Mouse (Mus musculus) urinary bladder, postnatal 25 days (tissue): Measurements from ENCODE around the gene Bbox1.

ENCODE experiments used
- DNase-seq: peaks from one replicate; pipeline ENCODE4 v3.0.0; 2022; ENCODE audit warnings: low spot score

Gene Bbox1

DNA sequence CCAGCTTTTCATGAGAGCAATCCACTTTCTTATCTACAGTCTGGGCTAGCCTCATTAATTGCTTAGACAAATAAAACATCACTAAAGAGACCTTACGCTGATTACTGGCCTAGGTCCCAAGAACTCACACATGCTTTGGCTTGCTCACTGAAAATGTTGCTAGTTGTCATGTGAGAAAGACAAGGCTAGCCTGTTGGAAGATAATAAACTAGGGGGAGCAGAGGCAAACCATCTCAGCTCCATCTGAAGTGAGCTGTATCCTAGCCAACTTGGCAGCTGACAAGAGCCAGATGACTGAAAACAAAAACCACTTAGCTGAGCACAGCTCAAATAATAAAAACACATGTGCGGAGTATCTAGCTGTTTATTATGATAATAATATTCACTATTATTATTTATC is 40.2 kb downstream of the Bbox1 start:
- no peak for DNase-seq

DNA sequence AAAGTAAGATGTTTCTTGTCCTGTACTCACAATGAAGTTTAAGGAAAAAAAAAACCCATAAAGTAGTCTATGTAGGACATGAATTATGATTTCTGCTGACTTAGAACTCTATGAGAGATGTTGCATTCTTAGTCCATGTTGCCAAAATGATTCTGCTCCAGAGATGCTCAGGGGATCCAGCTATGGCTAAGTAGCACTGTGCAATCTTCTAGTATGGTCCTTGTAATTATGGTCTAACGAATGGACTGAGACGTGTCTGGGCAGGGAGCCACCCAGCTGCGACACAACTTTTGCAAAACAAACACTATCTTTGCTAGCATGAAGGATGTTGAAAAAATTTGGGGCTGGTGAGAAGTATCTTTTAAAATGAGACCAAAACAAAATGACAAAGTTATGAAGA is 45.1 kb downstream of the Bbox1 start:
- no peak for DNase-seq

DNA sequence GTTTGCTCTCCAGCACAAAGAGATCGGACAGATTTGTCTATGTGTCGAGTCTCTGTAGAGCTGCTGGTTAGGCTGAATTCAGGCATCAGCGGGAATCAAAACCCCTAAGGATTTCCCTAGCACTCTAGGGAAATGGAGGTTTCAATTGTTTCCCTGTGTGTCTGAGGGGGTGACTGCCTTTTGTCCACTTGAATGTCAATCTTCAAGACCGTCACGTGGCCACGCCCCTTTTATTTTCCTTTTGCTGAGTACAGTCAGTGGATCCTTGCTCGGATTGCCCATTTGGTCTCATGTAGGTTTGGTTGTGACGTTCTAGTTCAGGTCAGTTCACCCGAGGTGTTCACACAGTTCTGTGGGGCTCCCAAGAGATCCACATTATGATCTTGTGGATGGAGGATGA is 82.1 kb downstream of the Bbox1 start:
- no peak for DNase-seq

DNA sequence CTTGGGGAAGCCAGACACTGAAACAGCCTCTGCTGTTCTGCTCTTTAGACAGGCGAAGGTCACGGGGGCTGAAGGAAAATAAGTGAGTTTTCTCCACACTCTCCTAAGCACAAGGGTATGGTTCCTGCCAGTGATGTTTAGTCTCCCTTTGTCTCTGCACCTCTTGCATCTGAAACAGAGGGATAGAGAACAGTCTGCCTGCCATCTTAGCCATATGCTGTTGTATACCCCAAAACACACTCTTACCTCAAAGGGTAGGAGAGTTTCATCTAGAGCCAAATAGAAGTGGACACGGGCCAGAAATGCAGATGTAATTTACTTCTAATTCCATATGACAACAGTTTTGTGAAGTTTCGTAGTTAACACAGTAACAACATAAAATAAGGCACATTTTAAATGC is 83.6 kb downstream of the Bbox1 start:
- DNase-seq = no peak

DNA sequence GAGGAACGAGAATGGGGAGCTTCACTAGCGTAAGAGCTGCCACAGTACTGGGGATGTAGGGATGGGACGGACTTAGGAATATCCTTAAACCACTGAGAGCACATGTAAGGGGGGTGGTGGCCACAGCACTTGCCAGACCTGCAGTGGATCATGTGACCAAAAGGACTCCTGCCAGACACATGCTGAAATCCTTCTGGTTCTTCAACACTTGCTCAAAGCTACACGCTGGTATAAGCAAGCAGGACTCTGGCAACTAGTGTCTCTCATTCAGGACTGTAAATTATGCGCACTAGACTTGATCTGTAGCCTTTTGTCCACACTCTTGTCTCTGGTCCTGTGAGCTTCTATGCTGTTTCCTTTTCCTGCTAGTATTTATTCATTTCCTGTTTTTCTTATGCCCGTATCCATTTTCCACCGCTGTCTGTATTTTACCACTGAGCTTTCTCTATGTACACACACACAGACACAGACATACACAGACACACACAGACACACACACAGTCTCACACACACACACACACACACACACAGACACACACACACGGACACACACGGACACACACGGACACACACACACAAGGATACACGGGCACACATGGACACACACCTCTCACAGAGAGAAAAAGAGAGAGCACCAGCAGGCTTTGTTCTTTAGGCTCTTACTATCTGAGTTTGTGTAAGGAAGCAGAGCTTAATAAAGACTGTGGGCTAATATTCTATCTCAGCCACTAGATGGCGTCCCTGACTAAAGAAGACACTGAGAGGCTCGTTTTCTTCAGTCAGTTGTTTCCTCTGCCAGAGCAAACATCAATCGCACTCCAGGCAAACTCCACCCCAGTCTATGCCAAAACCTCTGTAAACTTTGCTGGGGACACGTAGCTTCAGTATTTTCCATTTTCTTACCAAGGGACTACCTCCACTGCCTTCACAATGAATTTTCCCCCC is 84.9 kb downstream of the Bbox1 start:
- DNase-seq = peak; percentile 44

DNA sequence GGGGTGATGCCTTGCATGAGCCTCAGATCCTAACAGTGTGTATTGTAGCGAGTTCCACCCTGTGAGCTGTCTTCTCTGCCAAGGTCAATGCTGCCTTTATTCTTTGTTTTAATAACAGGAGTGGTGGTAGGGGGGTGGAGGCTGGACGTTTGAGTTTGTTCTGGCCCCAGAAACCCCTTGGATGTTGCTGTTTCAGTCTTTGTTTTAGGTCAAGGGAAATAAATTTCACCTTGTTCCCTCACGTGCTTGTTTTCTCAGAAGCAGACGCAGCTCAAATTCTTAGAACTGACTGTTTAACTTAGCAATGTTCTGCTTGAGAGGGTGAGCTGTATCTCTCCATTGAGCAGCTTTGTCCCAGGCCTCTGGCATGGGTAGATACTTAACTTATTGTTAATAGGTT is 87.9 kb downstream of the Bbox1 start:
- DNase-seq = no peak

DNA sequence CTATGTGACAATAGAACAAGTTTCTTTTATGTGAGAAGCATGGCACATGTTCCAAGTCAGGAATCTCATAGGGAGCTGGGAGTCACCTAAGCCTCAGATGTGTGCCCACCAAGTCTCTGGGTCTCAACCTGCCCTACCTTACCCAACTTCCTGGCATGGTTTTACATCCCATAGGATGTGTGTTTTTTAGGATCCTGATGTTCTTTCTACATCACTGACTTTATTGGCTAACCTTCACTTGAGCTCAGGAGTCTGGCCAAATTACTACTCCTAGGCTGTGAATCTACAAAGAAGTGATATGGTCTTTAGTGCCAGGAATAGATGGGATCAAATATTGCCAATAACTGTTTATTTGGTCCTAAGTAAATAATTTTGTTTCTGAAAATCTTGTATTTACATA is 88.4 kb downstream of the Bbox1 start:
- DNase-seq = no peak

DNA sequence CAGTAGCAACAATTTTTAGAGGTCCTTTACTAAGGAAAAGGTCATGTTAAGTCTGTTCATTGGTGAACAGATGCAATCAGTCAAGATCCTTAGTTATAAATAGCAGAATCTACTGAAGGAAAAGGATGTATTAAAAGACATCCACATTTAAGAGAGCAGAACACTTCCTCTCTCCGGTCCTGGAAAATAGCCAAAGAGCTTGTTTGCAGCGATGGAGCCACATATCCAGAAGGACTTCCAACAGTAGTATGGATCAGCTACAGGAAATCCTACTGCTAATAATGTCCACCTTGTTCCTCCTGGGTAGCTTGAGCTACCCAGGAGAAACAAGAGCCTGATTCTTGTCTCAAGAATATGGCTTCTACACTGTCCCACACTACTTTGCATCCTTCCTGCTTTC is 91.6 kb downstream of the Bbox1 start:
- DNase-seq = no peak

DNA sequence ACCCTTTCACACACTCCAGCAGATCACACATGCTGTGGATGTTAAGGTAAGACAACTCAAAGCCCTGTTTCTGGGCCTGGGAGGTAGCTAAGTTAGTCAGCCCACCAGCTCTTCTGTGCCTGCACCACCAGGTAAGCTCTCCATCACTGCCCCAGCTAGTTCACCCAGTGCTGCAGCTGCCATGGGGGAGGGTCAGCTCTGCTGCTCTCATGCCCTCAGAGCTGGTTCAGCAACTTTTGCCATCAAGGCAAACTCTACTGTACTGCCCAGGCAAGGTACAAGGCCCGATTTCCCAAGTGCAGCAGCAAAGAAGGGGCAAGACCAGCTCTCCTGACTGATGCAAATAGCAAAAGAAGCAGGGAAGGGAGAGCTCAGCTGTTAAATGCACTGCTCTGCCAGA is 93.9 kb downstream of the Bbox1 start:
- no peak for DNase-seq

DNA sequence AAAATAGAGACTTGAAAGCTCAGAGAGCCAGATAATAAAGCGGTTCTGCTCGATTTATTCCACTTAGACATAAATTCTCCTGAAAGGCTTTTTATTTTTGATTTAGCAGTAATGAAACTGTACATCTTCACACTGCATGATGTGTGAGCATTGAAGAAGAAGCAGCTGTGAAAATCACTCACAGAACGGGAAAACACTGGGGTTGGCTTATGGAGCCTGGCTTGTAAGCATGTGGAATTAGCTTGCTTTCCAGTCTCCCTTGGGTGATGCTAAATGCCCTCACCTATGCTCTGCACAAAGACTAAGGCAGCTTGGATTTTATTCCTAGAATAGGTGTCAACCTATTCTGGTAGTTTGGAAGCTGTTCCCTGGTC is 98.7 kb downstream of the Bbox1 start:
- DNase-seq = no peak

DNA sequence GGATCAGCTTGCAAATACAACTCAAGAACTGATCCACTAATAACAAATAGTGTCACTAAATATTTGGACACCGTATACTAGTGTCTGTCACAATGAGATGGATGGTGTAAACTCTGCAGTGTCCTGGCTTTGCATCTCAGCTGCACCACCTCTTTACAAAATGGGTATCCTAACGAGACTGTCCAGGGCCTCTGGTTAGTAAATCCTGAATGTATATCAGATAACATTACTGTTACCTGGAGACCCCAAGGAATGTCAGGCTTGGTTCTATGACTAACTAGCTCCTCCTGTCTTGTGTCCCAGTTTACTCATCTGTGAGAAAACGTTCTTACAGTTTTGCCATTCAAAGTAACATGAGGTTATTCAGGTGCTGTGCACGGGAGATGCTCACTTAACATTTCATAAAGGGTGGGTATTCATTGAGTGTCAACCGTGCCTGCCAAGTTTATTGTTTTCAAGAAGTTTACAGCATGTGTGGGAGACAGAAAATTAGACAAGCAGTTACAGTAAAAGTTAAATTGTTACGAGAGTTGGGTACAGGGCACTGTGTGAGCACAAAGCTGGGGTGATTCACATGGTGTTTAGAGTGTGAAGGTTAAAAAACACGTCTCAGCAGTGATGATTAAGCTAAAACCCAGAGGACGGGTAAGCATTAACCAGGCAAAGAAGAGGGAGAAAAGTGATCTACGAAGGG is 99.2 kb downstream of the Bbox1 start:
- DNase-seq = no peak

DNA sequence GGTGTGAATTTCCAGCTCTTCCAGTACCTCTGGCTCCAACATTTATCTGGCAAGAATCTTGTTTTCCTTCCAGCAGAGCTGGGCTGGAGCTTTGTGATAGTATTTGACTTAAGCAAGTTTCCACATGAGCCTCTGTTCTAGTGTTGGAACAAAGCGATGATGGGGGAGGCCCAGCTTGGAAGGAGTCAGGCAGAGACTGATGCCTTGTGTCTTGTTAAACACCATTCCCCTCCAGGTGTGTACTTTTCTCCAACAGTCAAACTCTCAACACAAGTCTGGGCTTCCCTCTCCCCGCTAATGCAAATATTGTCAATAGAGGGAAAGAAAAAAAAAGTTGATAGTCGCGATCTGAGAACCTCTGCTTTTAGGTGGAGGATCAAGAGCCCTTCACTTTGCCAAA is 100.1 kb downstream of the Bbox1 start:
- no peak for DNase-seq
